Mouse (Mus musculus) T-helper 2 cell (primary cell): ENCODE data around the gene Ttpal.

Experiments
- in situ Hi-C: fragments of 300-600 bp; cut with MboI, MseI; formaldehyde crosslinking; loops from one replicate; pipeline ENCODE4 v1.15.1; 2025; ENCODE audit warnings: high pct_unique_total_duplicates

The Ttpal gene

GRCm38 (mm10) chr2:163660103-163660701 is 58.1 kb downstream of the Ttpal start:
- in situ Hi-C loops = no loop called here

GRCm38 (mm10) chr2:163661371-163661850 is 59.3 kb downstream of the Ttpal start:
- in situ Hi-C loops = no loop called here

- in situ Hi-C loops = no loop called here
Measured at GRCm38 (mm10) chr2:163662076-163662475, 60.0 kb downstream of the Ttpal start.

- in situ Hi-C loops = no loop called here
Measured at GRCm38 (mm10) chr2:163662698-163663221, 60.6 kb downstream of the Ttpal start.

- in situ Hi-C loops = no loop called here
Measured at GRCm38 (mm10) chr2:163663930-163664329, 61.8 kb downstream of the Ttpal start.

- in situ Hi-C loops = no loop called here
Measured at GRCm38 (mm10) chr2:163667045-163667444, 64.9 kb downstream of the Ttpal start.
